Mouse (Mus musculus) MEL (cell line): ENCODE data around the gene Hnrnpul1. TPM values are rescaled to one million over a fixed set of nuclear protein-coding genes. Genes with fewer than 3 reads are reported as not detected.

Experiments used
- DNase-seq: peaks from one replicate; pipeline ENCODE4 v3.0.0; 2011; ENCODE audit warnings: low read depth, low spot score
- H3K27ac ChIP-seq: 2 replicates; pipeline ENCODE4 v1.5.1; 2012; ENCODE audit warnings: low read depth, mild to moderate bottlenecking, control low read depth, low read length, moderate library complexity; ENCODE audit not compliant: control insufficient read depth
- H3K27me3 ChIP-seq, 2 experiments: fragments of 150-350 bp in 1 of 2; sonication (generic) in 1 of 2; 2 replicates each; pipeline ENCODE4 v1.6.1; 2012; ENCODE audit warnings: low read length in 2 of 2, mild to moderate bottlenecking in 2 of 2, improper control_type of control experiment in 1 of 2, moderate library complexity in 1 of 2; ENCODE audit not compliant: insufficient read depth in 2 of 2, control insufficient read depth in 1 of 2
- H3K36me3 ChIP-seq, 2 experiments: 2 replicates each; pipeline ENCODE4 v1.6.1; 2012 to 2014; ENCODE audit warnings: low read length in 2 of 2, improper control_type of control experiment in 1 of 2, inconsistent platforms in 1 of 2, mild to moderate bottlenecking in 1 of 2; ENCODE audit not compliant: insufficient read depth in 2 of 2, control insufficient read depth in 1 of 2
- H3K4me1 ChIP-seq, 2 experiments: fragments of 150-350 bp in 1 of 2; sonication (generic) in 1 of 2; 2 replicates each; pipeline ENCODE4 v1.6.1; 2012; ENCODE audit warnings: low read length in 2 of 2, improper control_type of control experiment in 1 of 2, mild to moderate bottlenecking in 1 of 2; ENCODE audit not compliant: insufficient read depth in 2 of 2, control insufficient read depth in 1 of 2
- H3K4me3 ChIP-seq, 2 experiments: fragments of 150-350 bp in 1 of 2; sonication (generic) in 1 of 2; 2 replicates each; pipeline ENCODE4 v1.5.1; 2012; ENCODE audit warnings: low read depth in 2 of 2, low read length in 2 of 2, mild to moderate bottlenecking in 2 of 2, moderate library complexity in 2 of 2, control low read depth in 1 of 2, improper control_type of control experiment in 1 of 2; ENCODE audit not compliant: control insufficient read depth in 1 of 2, insufficient read depth in 1 of 2
- H3K79me2 ChIP-seq: 2 replicates; pipeline ENCODE4 v1.6.1; 2012; ENCODE audit warnings: mild to moderate bottlenecking, low read length, moderate library complexity; ENCODE audit not compliant: control insufficient read depth, poor library complexity, insufficient read depth
- H3K9ac ChIP-seq: 2 replicates; pipeline ENCODE4 v1.6.1; 2012; ENCODE audit warnings: low read depth, mild to moderate bottlenecking, control low read depth, low read length, moderate library complexity; ENCODE audit not compliant: control insufficient read depth, poor library complexity, severe bottlenecking
- H3K9me3 ChIP-seq: fragments of 150-350 bp; sonication (generic); replicated peaks from 2 replicates; pipeline ENCODE4 v1.6.1; 2012; ENCODE audit warnings: mild to moderate bottlenecking, low read length, improper control_type of control experiment, moderate library complexity; ENCODE audit not compliant: insufficient read depth
- CHD2 ChIP-seq: IDR thresholded peaks from 2 replicates; pipeline ENCODE4 v1.6.1; 2011; ENCODE audit warnings: low read length, improper control_type of control experiment
- CTCF ChIP-seq, 3 experiments: IDR thresholded peaks in 2 of 3; conservative IDR thresholded peaks in 1 of 3; 2 replicates each; pipeline ENCODE4 v1.5.1; 2011 to 2012; ENCODE audit warnings: low read length in 3 of 3, low read depth in 2 of 3, mild to moderate bottlenecking in 2 of 3, improper control_type of control experiment in 1 of 3, inconsistent platforms in 1 of 3, mixed read lengths in 1 of 3, moderate library complexity in 1 of 3; ENCODE audit not compliant: control insufficient read depth in 1 of 3, insufficient read depth in 1 of 3, poor library complexity in 1 of 3, severe bottlenecking in 1 of 3
- GABPA ChIP-seq: IDR thresholded peaks from 2 replicates; pipeline ENCODE4 v1.6.1; 2012; ENCODE audit warnings: low read depth, mild to moderate bottlenecking, inconsistent platforms, low read length, improper control_type of control experiment, moderate library complexity
- MYC ChIP-seq: IDR thresholded peaks from 2 replicates; pipeline ENCODE4 v1.6.1; 2011; ENCODE audit warnings: low read depth, mild to moderate bottlenecking, low read length, improper control_type of control experiment, moderate library complexity
- NELFE ChIP-seq: IDR thresholded peaks from 2 replicates; pipeline ENCODE4 v1.6.1; 2011; ENCODE audit warnings: low read depth, low read length, improper control_type of control experiment
- NRF1 ChIP-seq: IDR thresholded peaks from 2 replicates; pipeline ENCODE4 v1.6.1; 2014; ENCODE audit warnings: low read depth, mild to moderate bottlenecking, inconsistent platforms, low read length, improper control_type of control experiment, moderate library complexity; ENCODE audit not compliant: poor library complexity, insufficient read depth, severe bottlenecking
- POLR2A ChIP-seq, 2 experiments: IDR thresholded peaks; 2 replicates each; pipeline ENCODE4 v1.6.1; 2011 to 2012; ENCODE audit warnings: low read length in 2 of 2, mild to moderate bottlenecking in 2 of 2, control low read depth in 1 of 2, improper control_type of control experiment in 1 of 2, low read depth in 1 of 2, moderate library complexity in 1 of 2; ENCODE audit not compliant: control insufficient read depth in 1 of 2, insufficient read depth in 1 of 2, poor library complexity in 1 of 2
- POLR2AphosphoS2 ChIP-seq: IDR thresholded peaks from 2 replicates; pipeline ENCODE4 v1.6.1; 2011; ENCODE audit warnings: low read length, improper control_type of control experiment
- RAD21 ChIP-seq: IDR thresholded peaks from 2 replicates; pipeline ENCODE4 v1.6.1; 2011; ENCODE audit warnings: mild to moderate bottlenecking, low read depth, low read length, improper control_type of control experiment
- SMC3 ChIP-seq: IDR thresholded peaks from 2 replicates; pipeline ENCODE4 v1.6.1; 2011; ENCODE audit warnings: low read depth, low read length, improper control_type of control experiment
- USF2 ChIP-seq, 2 experiments: IDR thresholded peaks; 2 replicates each; pipeline ENCODE4 v1.6.1; 2011 to 2012; ENCODE audit warnings: improper control_type of control experiment in 2 of 2, low read length in 2 of 2, borderline replicate concordance in 1 of 2, inconsistent platforms in 1 of 2, low read depth in 1 of 2, mild to moderate bottlenecking in 1 of 2; ENCODE audit not compliant: insufficient read depth in 1 of 2
- polyA plus RNA-seq, 2 experiments: library from polyadenylated mRNA; stranded (reverse) in 1 of 2; unstranded in 1 of 2; fragments of >175 nt in 1 of 2; fragments of >200 nt in 1 of 2; gene quantifications; 2 replicates each; pipeline versions ENCODE4 v1.2.1 to v1.2.4; 2012; ENCODE audit warnings: low replicate concordance in 2 of 2, low read depth in 1 of 2; ENCODE audit not compliant: insufficient read length in 2 of 2, insufficient read depth in 1 of 2, missing spikeins in 1 of 2
- total RNA-seq: library from RNA; depleted of rRNA; stranded (reverse); fragments of 300-350 nt; gene quantifications from 2 replicates; pipeline ENCODE4 v1.2.3, GENCODE M21; 2012; rRNA removed

The Hnrnpul1 gene
- total and polyA plus RNA-seq, 3 experiments = 56.1 to 215 (median 181) TPM

DNA sequence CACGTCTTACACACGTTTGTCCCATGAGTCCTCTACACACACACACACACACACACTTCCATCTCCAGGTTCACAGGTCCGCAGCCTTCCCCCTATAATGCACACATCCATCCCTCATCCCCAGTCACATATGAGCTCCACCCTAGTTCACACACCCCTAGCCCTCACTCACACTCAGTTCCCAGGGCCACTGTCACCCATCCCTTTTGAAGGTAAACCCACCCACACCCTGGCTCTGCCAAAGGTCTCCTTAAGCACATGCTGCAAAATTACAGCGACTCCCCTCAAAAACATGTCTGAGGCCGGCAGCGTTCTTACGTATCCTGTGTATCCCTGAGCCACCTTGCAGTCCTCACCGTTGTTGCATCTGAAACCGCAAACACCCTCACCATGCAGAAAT lies 80.3 kb downstream of the Hnrnpul1 start:
- Histone ChIP-seq H3K4me3 (no peak overlapping the region), H3K36me3 (peaks cover 0 to 16% of the 10 kb centered on the region in 2 experiments; a peak in 2 of 4 replicates), H3K9me3 (no peaks in the 10 kb centered on the region), H3K9ac (no peak overlapping the region), H3K27me3 (no peaks in the 10 kb centered on the region), H3K79me2 (no peaks in the 10 kb centered on the region), H3K27ac (no peak overlapping the region), H3K4me1 (peaks cover 3 to 21% of the 10 kb centered on the region in 2 experiments; a peak in 2 of 4 replicates)
- TF ChIP-seq CHD2 (no peak), NELFE (no peak), GABPA (no peak), MYC (no peak), POLR2AphosphoS2 (0 out of 2 replicates have a peak, but pooled peaks have one; percentile 11), POLR2A (IDR thresholded peaks at IDR 0.05; ENCODE audit: control insufficient read depth in 1 of 2, insufficient read depth in 1 of 2, low read depth in 1 of 2, low read length in 2 of 2, poor library complexity in 1 of 2) (0 out of 4 replicates have a peak, but pooled peaks of 1 of the 2 experiments have one; percentile 5), RAD21 (no peak)
- no peak for DNase-seq

DNA sequence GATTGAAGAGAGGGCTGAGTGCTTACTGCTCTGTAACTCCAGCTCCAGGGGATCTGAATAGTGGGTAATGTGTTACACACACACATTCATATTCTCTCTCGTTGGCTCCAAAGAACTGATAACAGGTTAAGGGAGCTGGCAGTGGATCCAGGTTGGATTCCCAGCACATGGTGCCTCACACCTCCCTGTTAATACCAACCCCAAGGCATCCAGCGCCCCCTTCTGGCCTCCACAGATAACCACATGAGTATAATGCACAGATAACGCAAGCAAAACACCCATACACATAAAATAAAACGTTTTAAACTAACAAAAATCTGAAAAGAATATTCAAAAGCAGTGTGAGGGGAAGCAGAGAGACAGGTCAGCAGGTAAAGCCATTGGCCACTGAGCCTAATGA lies 82.1 kb downstream of the Hnrnpul1 start:
- Histone ChIP-seq H3K4me3 (no peak overlapping the region), H3K4me1 (0 out of 4 replicates have a peak, but pooled peaks cover 0 to 3% of the 10 kb centered on the region in 2 experiments), H3K27ac (no peak overlapping the region), H3K27me3 (no peaks in the 10 kb centered on the region), H3K9ac (no peak overlapping the region), H3K79me2 (no peaks in the 10 kb centered on the region), H3K36me3 (no peaks in the 10 kb centered on the region; a peak in 2 of 4 replicates), H3K9me3 (no peaks in the 10 kb centered on the region)
- DNase-seq = peak; percentile 56
- TF ChIP-seq CTCF (IDR thresholded peaks at IDR 0.05 in 2 of 3, conservative IDR thresholded peaks at IDR 0.05 in 1 of 3; ENCODE audit: control insufficient read depth in 1 of 3, insufficient read depth in 1 of 3, low read depth in 2 of 3, low read length in 3 of 3, poor library complexity in 1 of 3, severe bottlenecking in 1 of 3) (peak; percentile 55 to 66 (median 55)), USF2 (IDR thresholded peaks at IDR 0.05; ENCODE audit: borderline replicate concordance in 1 of 2, insufficient read depth in 1 of 2, low read depth in 1 of 2, low read length in 2 of 2) (no peak), NRF1 (no peak), RAD21 (peak; percentile 13), SMC3 (peak; percentile 30; the same call in 1 of the 2 replicates)

DNA sequence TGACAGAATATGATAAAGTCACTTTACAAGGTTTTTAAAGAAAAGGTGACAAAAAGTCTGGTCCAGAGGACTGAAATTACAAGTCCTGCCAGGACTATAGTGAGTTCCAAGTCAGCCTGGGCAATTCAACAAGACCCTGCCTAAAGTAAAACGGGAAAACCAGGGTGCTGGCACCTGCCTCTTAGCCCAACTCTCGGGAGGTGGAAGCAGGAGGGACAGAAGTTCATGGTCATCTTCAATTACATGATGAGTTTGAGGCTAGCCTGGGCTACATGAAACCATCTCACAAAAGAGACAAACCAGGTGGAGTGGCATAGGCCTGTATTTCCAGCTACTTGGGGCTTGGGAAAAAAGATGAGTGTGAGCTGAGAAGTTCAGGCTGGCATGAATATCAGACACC lies 82.9 kb downstream of the Hnrnpul1 start:
- H3K9ac ChIP-seq = no peak overlapping the region
- H3K27me3 ChIP-seq = no peaks in the 10 kb centered on the region
- 0 out of 4 replicates have a peak, but pooled peaks cover 0 to 3% of the 10 kb centered on the region in 2 experiments for H3K4me1 ChIP-seq
- H3K79me2 ChIP-seq = no peaks in the 10 kb centered on the region
- no peak overlapping the region for H3K4me3 ChIP-seq
- H3K36me3 ChIP-seq = peaks cover 0 to 2% of the 10 kb centered on the region in 2 experiments; a peak in 2 of 4 replicates
- DNase-seq = no peak
- no peak for TF ChIP-seq USF2 (IDR thresholded peaks at IDR 0.05; ENCODE audit: borderline replicate concordance in 1 of 2, insufficient read depth in 1 of 2, low read depth in 1 of 2, low read length in 2 of 2)
- 0 out of 2 replicates have a peak, but pooled peaks have one; percentile 12 for TF ChIP-seq POLR2AphosphoS2
- H3K9me3 ChIP-seq = no peaks in the 10 kb centered on the region
- no peak overlapping the region for H3K27ac ChIP-seq

Other genes starting within 250 kb of the Hnrnpul1 start
- gene Ceacam2, start 214.9 kb downstream of the Hnrnpul1 start, total RNA-seq = 0.07 TPM in 1 of 2 replicates, not detected in the other
- gene Ceacam2, start 214.9 kb downstream of the Hnrnpul1 start, polyA plus RNA-seq = under 1 TPM in 1 of 2 experiments, not detected in 1; 0.13 TPM
- gene Erich4, start 138.9 kb downstream of the Hnrnpul1 start, total RNA-seq = not detected in 2 replicates
- not detected for gene Erich4, start 138.9 kb downstream of the Hnrnpul1 start, polyA plus RNA-seq
- 12.4 and 14.8 TPM in 2 replicates for gene Dmac2, start 135.3 kb downstream of the Hnrnpul1 start, total RNA-seq
- gene Dmac2, start 135.3 kb downstream of the Hnrnpul1 start, polyA plus RNA-seq = 10 to 100 TPM in 1 of 2 experiments, not detected in 1; 32.8 TPM
- gene B3gnt8, start 128.1 kb downstream of the Hnrnpul1 start, total RNA-seq = 0.46 TPM in 2 replicates
- gene B3gnt8, start 128.1 kb downstream of the Hnrnpul1 start, polyA plus RNA-seq = 1 to 10 TPM in 1 of 2 experiments, not detected in 1; 1.6 TPM
- 21.4 and 27.0 TPM in 2 replicates for gene Bckdha, start 95.8 kb downstream of the Hnrnpul1 start, total RNA-seq
- gene Bckdha, start 95.8 kb downstream of the Hnrnpul1 start, polyA plus RNA-seq = 10 to 100 TPM in 1 of 2 experiments, not detected in 1; 33.1 TPM
- gene Exosc5, start 95.6 kb downstream of the Hnrnpul1 start, total RNA-seq = 106 and 109 TPM in 2 replicates
- gene Exosc5, start 95.6 kb downstream of the Hnrnpul1 start, polyA plus RNA-seq = 100 to 1,000 TPM in 1 of 2 experiments, not detected in 1; 134 TPM
- gene Tmem91, start 79.6 kb downstream of the Hnrnpul1 start, total RNA-seq = 0.59 and 0.89 TPM in 2 replicates
- gene Tmem91, start 79.6 kb downstream of the Hnrnpul1 start, polyA plus RNA-seq = 1 to 10 TPM in 1 of 2 experiments, not detected in 1; 3.3 TPM
- 70.4 TPM in 2 replicates for gene B9d2, start 74.0 kb downstream of the Hnrnpul1 start, total RNA-seq
- gene B9d2, start 74.0 kb downstream of the Hnrnpul1 start, polyA plus RNA-seq = 100 to 1,000 TPM in 1 of 2 experiments, not detected in 1; 108 TPM
- 108 and 121 TPM in 2 replicates for gene Tgfb1, start 67.8 kb downstream of the Hnrnpul1 start, total RNA-seq
- 100 to 1,000 TPM; 164 to 489 TPM for gene Tgfb1, start 67.8 kb downstream of the Hnrnpul1 start, polyA plus RNA-seq
- gene Ccdc97, start 35.7 kb downstream of the Hnrnpul1 start, total RNA-seq = 8.0 and 8.4 TPM in 2 replicates
- gene Ccdc97, start 35.7 kb downstream of the Hnrnpul1 start, polyA plus RNA-seq = 10 to 100 TPM in 1 of 2 experiments, not detected in 1; 39.7 TPM
- gene Axl, start 33.9 kb upstream of the Hnrnpul1 start, total RNA-seq = 0.13 and 0.19 TPM in 2 replicates
- gene Axl, start 33.9 kb upstream of the Hnrnpul1 start, polyA plus RNA-seq = not detected
- gene Cyp2s1, start 62.2 kb upstream of the Hnrnpul1 start, total RNA-seq = not detected in 2 replicates
- not detected for gene Cyp2s1, start 62.2 kb upstream of the Hnrnpul1 start, polyA plus RNA-seq
- not detected in 2 replicates for gene Cyp2b10, start 142.9 kb upstream of the Hnrnpul1 start, total RNA-seq
- gene Cyp2b10, start 142.9 kb upstream of the Hnrnpul1 start, polyA plus RNA-seq = not detected